Mouse (Mus musculus): ENCODE results near the gene Vmn2r110.

Gene Vmn2r110

GRCm38 (mm10) chr17:20596323-20596722 is at the start of gene Vmn2r110:
Gene Vmn2r110, minus strand, starts transcription at chr17:20596423.
- DNase-seq = no peak

- no peak for DNase-seq
These were observed 28.6 kb upstream of the Vmn2r110 start, which contains the start of gene Fpr-rs3 for GRCm38 (mm10) chr17:20624777-20625176. Gene Fpr-rs3, minus strand, starts transcription at chr17:20624877.

- no peak for DNase-seq
These were observed 31.6 kb downstream of the Vmn2r110 start, which contains the start of gene Vmn2r109 for GRCm38 (mm10) chr17:20564656-20565055. Gene Vmn2r109, minus strand, starts transcription at chr17:20564756.
